Mouse (Mus musculus): ENCODE measurements around the gene Fosl1. TPM values are rescaled to one million over a fixed set of nuclear protein-coding genes. Genes with fewer than 3 reads are reported as not detected.

Gene Fosl1
- total RNA-seq, 1 experiment from 2014 or later: 1.1 TPM

Other genes with a start within 250 kb of the Fosl1 start
- 20.4 and 25.5 TPM in 2 replicates for gene Pacs1, start 174.4 kb upstream of the Fosl1 start, total RNA-seq (2021)
- 167 and 170 TPM in 2 replicates for gene Sf3b2, start 152.1 kb upstream of the Fosl1 start, total RNA-seq (2021)
- gene Gal3st3, start 149.2 kb upstream of the Fosl1 start, total RNA-seq (2021): 0.22 and 0.49 TPM in 2 replicates
- gene Catsper1, start 111.8 kb upstream of the Fosl1 start, total RNA-seq (2021): not detected in 2 replicates
- 1.3 and 2.8 TPM in 2 replicates for gene Cst6, start 98.0 kb upstream of the Fosl1 start, total RNA-seq (2021)
- gene Eif1ad, start 80.8 kb upstream of the Fosl1 start, total RNA-seq (2021): 29.0 and 29.9 TPM in 2 replicates
- 144 and 153 TPM in 2 replicates for gene Banf1, start 80.4 kb upstream of the Fosl1 start, total RNA-seq (2021)
- gene Sart1, start 58.8 kb upstream of the Fosl1 start, total RNA-seq (2021): 73.0 and 75.7 TPM in 2 replicates
- not detected in 2 replicates for gene Tsga10ip, start 45.0 kb upstream of the Fosl1 start, total RNA-seq (2021)
- 210 and 236 TPM in 2 replicates for gene Drap1, start 22.6 kb upstream of the Fosl1 start, total RNA-seq (2021)
- 36.8 and 45.1 TPM in 2 replicates for gene AI837181, start 22.4 kb upstream of the Fosl1 start, total RNA-seq (2021)
- gene Ccdc85b, start 10.3 kb downstream of the Fosl1 start, total RNA-seq (2021): 8.8 and 11.2 TPM in 2 replicates
- gene Fibp, start 13.1 kb downstream of the Fosl1 start, total RNA-seq (2021): 70.8 and 92.6 TPM in 2 replicates
- 0.85 and 4.2 TPM in 2 replicates for gene Ctsw, start 21.0 kb downstream of the Fosl1 start, total RNA-seq (2021)
- 42.5 and 45.9 TPM in 2 replicates for gene Efemp2, start 26.4 kb downstream of the Fosl1 start, total RNA-seq (2021)
- 22.3 and 28.6 TPM in 2 replicates for gene Mus81, start 40.9 kb downstream of the Fosl1 start, total RNA-seq (2021)
- gene Cfl1, start 42.9 kb downstream of the Fosl1 start, total RNA-seq (2021): 640 and 706 TPM in 2 replicates
- gene 1700020D05Rik, start 56.2 kb downstream of the Fosl1 start, total RNA-seq (2021): 1.0 and 2.2 TPM in 2 replicates
- 10.4 and 11.8 TPM in 2 replicates for gene Snx32, start 63.0 kb downstream of the Fosl1 start, total RNA-seq (2021)
- gene Ovol1, start 113.1 kb downstream of the Fosl1 start, total RNA-seq (2021): not detected in 2 replicates
- 7.3 and 8.0 TPM in 2 replicates for gene Ap5b1, start 120.5 kb downstream of the Fosl1 start, total RNA-seq (2021)
- gene Rnaseh2c, start 154.3 kb downstream of the Fosl1 start, total RNA-seq (2021): 106 and 113 TPM in 2 replicates
- 54.8 and 62.0 TPM in 2 replicates for gene Kat5, start 162.7 kb downstream of the Fosl1 start, total RNA-seq (2021)
- 60.7 and 65.1 TPM in 2 replicates for gene Rela, start 189.9 kb downstream of the Fosl1 start, total RNA-seq (2021)
- 56.4 and 64.0 TPM in 2 replicates for gene Sipa1, start 216.2 kb downstream of the Fosl1 start, total RNA-seq (2021)
- gene Map3k11, start 241.2 kb downstream of the Fosl1 start, total RNA-seq (2021): 50.4 and 51.2 TPM in 2 replicates
- gene Pcnx3, start 241.4 kb downstream of the Fosl1 start, total RNA-seq (2021): 75.1 and 78.4 TPM in 2 replicates